Mouse (Mus musculus) naive thymus-derived CD4-positive, alpha-beta T cell, adult 2 months (primary cell): ENCODE results near the gene Dppa1.
A peak's percentile ranks its signal among the peaks of the same experiment; 100 is the strongest.
"Not testable (repeated sequence)": the region's sequence is repeated elsewhere in the genome, so short reads cannot be mapped to it uniquely, and the experiment has no call there.

Source experiments
- DNase-seq: peaks from one replicate; pipeline ENCODE4 v3.0.0-alpha.2; 2011; ENCODE audit warnings: low read depth

Gene Dppa1

DNA sequence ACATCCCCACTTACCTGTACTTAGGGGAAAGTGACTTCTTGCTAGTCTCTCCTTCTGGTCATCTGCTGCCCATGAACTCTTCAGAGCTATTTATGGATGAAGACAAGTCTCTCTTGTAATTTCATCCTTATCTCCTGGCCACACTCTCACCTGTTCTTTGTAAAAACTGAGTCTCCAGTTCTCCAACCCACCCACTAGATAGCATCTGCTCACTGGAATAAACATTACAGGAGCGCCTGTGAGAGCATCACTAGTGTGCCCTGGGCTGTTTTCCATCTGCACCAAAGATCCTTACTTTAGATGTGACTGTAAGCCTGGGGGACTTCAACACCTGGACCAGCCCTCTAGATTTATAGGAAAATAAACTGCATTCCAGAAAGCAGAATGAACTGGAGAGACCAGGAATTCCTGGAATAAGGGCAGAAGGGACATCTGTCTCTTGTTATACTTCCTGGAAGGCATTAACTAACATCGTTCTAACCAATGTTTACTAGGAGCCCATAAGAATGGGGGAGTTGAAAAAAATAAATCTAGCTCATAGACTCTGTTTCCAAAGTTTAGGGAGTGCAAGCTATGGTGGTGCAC lies at the start of gene Dppa1:
Dppa1 (minus strand) TSS at position 51 of the 585 bp plus-strand sequence.
- DNase-seq: no peak

- DNase-seq: no peak
Measured at GRCm38 (mm10) chr11:46667938-46668337, 38.9 kb upstream of the Dppa1 start.

GRCm38 (mm10) chr11:46667105-46667504 lies 38.0 kb upstream of the Dppa1 start:
- no peak for DNase-seq

DNA sequence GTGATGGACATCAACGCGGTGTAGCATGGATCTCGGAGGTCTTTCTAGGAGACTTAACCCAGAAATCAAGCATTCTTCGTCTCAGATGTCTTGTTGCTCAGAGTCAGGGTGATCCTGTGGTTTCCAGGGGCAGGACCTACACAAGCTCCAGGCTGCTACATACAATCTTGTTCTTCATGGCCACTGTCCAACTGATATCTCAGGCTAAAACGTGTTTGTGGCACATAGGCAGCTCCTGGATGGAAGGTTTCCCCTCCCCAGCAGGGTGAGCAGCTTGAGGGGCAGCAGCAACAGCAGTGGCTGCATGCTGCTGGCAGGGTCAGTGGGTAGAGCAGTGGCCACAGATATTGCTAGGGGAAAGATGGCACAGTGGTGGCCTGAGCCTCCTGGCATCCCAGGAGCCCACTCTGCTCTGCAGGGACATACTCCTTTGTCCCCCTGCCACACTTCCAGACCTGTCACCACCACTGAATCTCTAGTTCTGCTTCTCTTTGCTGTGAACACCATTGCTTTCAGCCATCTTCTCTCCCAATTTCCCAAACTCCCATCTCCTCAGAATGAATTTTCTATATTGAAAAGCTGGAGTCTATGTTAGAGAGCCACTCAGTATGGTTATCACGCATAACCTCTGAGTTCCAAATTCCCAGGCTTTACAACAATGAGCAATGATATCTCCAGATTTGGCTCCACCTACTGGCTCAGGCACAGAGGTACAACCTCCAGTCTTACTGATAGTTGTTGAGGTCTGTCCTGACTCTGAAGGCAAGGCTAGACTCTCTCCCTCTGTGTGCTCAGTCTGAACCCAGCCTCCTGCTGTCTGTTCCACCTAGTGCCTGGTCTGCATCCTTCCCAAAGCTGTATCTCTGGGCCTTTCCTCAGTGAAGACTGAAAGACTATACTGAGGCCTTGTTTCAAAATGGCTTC lies 36.8 kb upstream of the Dppa1 start:
- DNase-seq: peak; percentile 54

- DNase-seq: no peak
Measured at GRCm38 (mm10) chr11:46663215-46663614, 34.2 kb upstream of the Dppa1 start.

DNA sequence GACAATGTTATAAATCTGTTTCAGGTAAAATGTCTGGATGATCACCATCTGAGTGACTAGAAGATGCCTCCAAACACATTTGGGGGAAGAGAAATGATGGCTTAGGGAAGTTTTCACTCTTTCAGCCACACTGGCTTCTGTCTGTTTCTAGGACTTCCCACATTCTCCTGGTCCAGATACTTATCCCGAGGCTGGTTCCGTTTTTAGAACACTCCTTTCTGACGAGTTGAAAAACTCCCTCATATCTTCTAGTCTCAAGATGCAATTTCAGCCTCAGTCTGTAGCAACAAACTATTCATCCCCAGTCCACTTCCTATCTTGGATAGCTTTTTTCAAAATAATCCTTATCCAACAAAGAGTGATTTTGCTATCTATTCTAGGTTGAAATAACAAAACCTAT lies 23.4 kb upstream of the Dppa1 start:
- no peak for DNase-seq

DNA sequence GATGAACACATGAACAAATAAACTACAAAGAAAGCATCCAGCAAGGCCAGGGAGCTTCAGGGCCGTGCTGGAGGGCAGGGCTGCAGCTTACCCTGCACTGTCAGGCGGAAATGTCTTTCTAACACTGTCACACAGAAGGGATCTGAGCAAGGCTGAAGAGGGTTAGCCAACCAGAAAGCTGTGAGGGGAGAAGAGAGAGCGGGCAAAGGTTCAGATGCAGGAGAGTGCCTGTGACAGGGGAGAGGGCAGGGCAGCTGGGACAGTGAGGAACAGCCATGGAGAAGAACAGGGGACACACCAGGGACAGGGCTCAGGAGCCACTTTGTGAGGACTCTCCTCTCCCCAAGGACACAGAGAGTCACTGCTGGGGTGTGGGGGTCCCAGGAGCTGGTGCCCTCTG lies 20.6 kb upstream of the Dppa1 start:
- not testable (repeated sequence) for DNase-seq

DNA sequence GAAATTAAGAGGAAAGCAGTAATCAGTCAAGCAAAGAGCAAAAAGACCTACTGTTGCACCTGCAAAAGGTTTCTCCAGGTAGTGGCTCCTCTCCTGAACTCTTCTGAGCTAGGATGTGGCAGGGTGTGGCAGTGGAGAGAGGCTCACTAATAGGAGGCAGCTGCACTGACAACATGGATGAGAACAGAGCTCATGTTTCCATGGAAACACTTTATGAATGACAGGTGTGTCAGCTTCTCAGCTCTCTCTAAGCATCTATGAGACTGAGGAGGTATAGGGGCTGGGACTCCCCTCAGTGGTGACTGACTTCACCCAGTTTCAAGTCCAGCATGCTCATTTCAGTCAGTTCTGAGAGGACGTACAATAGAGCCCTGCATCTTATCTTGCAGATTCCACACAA lies 15.8 kb upstream of the Dppa1 start:
- DNase-seq: no peak

- no peak for DNase-seq
Measured at GRCm38 (mm10) chr11:46636568-46636967, 7.5 kb upstream of the Dppa1 start.

DNA sequence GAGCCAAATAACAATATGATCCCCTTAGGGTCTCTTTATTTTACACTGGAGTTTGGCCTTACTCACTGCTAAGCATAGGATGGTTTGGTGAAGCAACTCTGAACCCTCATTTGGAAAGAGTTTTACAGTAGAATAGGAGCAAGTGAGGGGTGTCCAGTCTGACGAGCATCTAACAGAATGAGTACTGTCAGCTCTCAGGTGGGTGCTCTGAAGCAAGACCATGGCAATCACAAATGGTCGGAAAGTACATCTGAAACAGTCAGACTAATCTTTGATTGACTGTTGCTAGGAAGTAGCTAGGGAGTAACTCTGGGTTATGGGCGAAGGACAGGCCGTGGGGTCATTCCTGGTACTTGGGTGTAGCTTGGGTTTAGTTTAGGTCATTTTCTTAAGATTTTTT lies 6.5 kb upstream of the Dppa1 start:
- DNase-seq: not testable (repeated sequence)

DNA sequence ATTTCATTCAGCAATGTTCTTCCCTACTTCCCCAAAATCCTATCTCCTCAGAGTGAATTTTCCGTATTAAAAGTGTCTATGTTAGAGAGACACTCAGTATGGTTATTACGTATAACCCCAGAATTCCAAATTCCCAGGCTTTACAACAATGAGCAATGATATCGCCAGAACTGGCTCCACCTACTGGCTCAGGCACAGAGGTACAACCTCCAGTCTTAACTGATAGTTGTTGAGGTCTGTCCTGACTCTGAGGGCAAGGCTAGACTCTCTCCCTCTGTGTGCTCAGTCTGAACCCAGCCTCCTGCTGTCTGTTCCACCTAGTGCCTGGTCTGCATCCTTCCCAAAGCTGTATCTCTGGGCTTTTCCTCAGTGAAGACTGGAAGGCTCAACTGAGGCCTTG lies 2.6 kb upstream of the Dppa1 start:
- DNase-seq: peak; percentile 28

GRCm38 (mm10) chr11:46620414-46621168 lies 8.5 kb downstream of the Dppa1 start:
- DNase-seq: no peak

DNA sequence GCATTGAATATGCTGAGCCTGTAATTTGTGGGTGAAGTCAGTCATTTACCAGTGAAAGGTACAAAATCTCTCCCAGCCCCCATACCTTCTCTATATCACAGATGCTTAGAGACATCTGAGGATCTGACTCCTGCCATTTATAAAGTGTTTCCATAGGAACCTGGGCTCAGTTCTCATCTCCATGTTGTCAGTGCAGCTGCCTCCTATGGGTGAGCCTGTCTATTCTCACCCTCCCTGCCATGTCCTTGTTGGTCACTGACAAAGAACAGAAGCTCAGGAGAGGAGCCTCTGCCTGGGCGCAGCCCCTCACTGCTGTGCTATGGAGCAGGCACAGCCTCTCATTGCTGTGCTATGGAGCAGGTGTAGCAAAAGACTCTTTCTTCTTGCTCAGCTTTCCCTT lies 9.1 kb downstream of the Dppa1 start:
- DNase-seq: no peak

DNA sequence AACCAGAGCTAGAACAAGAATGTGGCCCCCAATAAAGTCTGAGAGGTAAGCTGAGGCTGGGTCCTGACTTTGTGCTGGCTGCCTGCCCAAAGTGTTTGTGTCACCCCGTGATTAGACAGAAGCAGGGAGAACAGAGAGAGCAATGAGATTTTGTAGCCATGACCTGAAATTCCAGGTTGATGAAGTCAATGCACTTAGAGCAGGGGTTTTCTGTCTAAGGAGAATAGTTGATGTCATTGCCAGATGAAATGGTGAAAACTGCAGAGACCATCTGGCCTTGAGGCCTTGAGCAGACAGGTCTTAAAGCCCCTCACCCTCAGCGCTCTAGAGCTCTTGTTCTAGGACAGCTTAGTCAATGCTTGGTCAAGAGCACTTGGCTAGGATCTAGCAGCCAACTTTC lies 36.6 kb downstream of the Dppa1 start:
- DNase-seq: no peak

DNA sequence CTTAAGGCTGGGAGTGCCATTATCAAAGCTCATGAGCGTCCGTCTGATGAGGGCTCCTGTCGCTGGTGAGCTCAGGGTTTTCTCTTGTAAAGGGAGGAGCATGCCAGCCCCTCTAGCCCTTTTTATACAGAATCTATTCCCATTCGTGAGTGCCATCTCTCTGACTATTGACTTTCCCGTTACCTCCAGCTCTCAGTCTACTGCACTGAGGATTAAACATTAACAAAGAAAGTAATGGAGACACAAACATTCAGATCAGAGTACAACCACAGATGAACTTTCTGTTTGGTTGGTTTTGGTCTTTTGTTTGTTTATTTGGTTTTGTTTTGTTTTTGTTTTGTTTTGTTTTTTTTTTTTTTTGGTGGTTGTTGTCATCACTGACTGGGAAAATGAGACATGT lies 46.3 kb downstream of the Dppa1 start:
- DNase-seq: no peak

- DNase-seq: no peak
Measured at GRCm38 (mm10) chr11:46580428-46580827, 48.6 kb downstream of the Dppa1 start.

DNA sequence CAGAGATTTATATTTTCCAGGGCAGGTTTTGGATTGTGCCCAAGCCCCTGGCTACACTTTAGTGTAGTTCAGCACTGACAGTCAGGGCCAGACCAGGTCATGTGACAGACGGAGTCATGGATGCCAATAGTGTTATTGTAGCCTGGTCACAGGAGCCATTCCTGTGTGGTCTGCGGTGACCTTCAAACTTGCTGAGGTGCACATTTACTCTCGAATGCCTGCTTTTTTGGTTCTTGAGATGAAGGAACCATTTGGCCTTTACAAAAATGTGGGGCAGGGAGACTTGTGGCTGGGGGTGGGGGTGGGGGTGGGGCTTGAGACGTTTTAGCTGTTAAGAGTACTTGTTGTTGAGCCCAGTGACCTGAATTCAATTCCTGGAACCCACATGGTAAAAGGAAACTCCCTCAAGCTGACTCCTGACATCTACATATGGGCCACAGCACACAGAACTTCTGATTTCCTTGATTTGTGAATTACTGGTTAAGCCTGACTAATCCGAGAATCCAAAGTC lies 50.2 kb downstream of the Dppa1 start:
- no peak for DNase-seq

GRCm38 (mm10) chr11:46571327-46571726 lies 57.7 kb downstream of the Dppa1 start, which contains the start of gene BC053393:
TSS of gene BC053393 (plus strand) at chr11:46571536.
- no peak for DNase-seq

DNA sequence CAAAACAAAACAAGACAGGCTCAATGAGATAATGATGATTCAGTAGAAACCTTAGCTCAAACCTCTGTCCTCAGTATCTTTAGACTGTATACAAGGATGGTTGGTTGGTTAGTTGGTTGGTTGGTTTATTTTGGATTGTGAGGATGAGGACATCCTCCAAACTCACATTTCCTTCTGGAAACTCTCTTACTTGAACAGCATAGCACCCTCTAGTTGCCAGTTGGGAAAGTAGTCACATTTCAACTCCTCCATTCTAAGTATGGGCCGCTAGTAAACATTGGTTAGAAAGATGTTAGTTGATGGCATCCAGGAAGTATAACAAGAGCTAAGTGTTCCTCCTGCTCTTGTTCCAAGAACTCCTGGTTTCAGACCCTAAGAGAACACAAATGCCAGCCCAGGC lies 60.0 kb downstream of the Dppa1 start:
- DNase-seq: no peak

DNA sequence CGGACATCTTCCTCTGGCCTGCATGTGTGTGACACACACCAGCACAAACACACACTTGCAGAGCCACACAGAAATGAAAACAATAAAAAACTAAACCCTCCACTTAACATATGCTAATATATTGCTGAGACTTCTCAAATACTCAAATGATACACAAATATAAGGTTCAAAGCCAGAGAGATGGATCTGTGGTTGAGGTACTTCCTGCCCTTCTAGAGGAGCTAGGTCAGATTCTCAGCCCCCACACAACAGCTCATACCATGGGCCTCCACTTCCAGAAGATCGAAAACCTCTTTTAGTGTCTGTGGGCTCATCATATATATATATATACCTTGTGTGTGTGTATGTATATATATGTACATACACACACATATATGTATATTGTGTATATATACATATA lies 63.1 kb downstream of the Dppa1 start:
- DNase-seq: no peak

- DNase-seq: no peak
Measured at GRCm38 (mm10) chr11:46564671-46565070, 64.4 kb downstream of the Dppa1 start.

GRCm38 (mm10) chr11:46561096-46561495 lies 68.0 kb downstream of the Dppa1 start:
- DNase-seq: no peak
